Mouse (Mus musculus) intestine, postnatal 0 days (tissue): ENCODE measurements at regions not wholly inside any gene's neighbourhood (a gene's known extent, or its start where the extent isn't known, plus 50 kb on each side); places are given as distances from the start of the nearest gene placed in this dataset.

Experiments used
- ATAC-seq: fragments of 200-750 bp; cut with Nextera tagmentation; 2 replicates; pipeline ENCODE4 v1.8.0; 2017; ENCODE audit warnings: mild to moderate bottlenecking, moderate TSS enrichment, moderate library complexity
- H3K27ac ChIP-seq: fragments of 300-500 bp; sonication (generic); 2 replicates; pipeline ENCODE4 v1.5.1; 2014; ENCODE audit warnings: mild to moderate bottlenecking, low read depth, low read length, moderate library complexity
- H3K27me3 ChIP-seq: fragments of 300-500 bp; sonication (generic); replicated peaks from 2 replicates; pipeline ENCODE4 v1.6.1; 2014; ENCODE audit warnings: low read length, mixed read lengths; ENCODE audit not compliant: control insufficient read depth, insufficient read depth
- H3K36me3 ChIP-seq: fragments of 300-500 bp; sonication (generic); 2 replicates; pipeline ENCODE4 v1.6.1; 2014; ENCODE audit warnings: mild to moderate bottlenecking, moderate library complexity; ENCODE audit not compliant: control insufficient read depth, insufficient read depth
- H3K4me1 ChIP-seq: fragments of 300-500 bp; sonication (generic); replicated peaks from 2 replicates; pipeline ENCODE4 v1.6.1; 2014; ENCODE audit warnings: antibody characterized with exemption, low read length, mixed read lengths; ENCODE audit not compliant: control insufficient read depth, insufficient read depth
- H3K4me2 ChIP-seq: fragments of 300-500 bp; sonication (generic); replicated peaks from 2 replicates; pipeline ENCODE4 v1.6.1; 2014; ENCODE audit warnings: low read depth, mild to moderate bottlenecking, moderate library complexity
- H3K4me3 ChIP-seq: fragments of 300-500 bp; sonication (generic); 2 replicates; pipeline ENCODE4 v1.5.1; 2014; ENCODE audit warnings: low read depth, low read length
- H3K9ac ChIP-seq: fragments of 300-500 bp; sonication (generic); 2 replicates; pipeline ENCODE4 v1.6.1; 2014; ENCODE audit warnings: mild to moderate bottlenecking, low read depth, low read length
- H3K9me3 ChIP-seq: fragments of 300-500 bp; sonication (generic); 2 replicates; pipeline ENCODE4 v1.6.1; 2016; ENCODE audit warnings: mixed run types; ENCODE audit not compliant: control insufficient read depth
- CTCF ChIP-seq: sonication (generic); IDR thresholded peaks from 2 replicates; pipeline ENCODE4 v1.5.1; 2016; ENCODE audit warnings: low read depth, mild to moderate bottlenecking, control low read depth, antibody characterized with exemption, moderate library complexity
- WGBS: fragments of 180-500 bp; shearing (Covaris S2); extraction: QIAGEN DNeasy Blood & Tissue Kit; methylation state at CpG from one replicate; pipeline ENCODE4 v1.1.7; 2014; 5-methylcytosine and 5-hydroxymethylcytosine counted together

DNA sequence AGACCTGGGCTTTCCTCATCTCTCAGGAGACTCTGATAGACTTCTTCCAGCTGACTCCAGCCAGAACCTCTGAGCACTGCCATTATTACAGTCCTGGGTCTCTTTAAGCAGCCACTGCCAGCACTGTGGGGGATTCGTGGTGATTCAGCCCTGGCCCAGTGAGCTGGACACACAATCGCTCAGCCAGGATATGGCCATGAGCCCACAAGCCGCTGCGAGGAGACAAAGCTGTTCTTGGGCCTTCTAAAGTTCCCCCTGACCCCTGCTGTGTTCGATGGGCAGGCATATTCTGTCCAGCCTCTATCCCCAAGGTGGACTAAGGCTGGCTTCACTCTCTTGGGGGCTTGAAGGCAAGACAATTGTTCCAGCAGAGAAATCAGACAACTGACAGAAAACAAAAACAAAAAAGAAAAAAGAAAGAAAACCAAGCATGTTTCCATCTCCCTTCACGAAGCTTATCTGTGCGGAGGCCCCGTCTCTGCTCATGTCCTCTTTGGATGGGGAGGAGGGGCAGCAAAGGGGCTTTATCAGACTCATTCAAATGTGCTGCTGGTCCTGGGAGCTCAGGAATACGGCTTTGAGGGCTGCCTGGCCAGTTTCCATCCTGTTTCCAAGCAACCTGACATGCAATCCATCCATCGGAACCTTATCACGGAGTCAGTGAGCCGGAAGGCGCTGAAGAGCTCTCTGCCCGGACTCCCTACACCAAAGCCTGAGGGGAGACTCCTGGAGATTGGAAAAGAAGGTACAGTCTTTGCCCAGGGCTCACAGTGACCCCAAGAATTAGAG lies 362.0 kb downstream of the Sox9 start:
- Histone ChIP-seq H3K36me3 (no peaks in the 10 kb centered on the region), H3K4me1 (0 out of 2 replicates have a peak, but pooled peaks cover 7% of the 10 kb centered on the region), H3K4me3 (no peak overlapping the region), H3K27ac (no peak overlapping the region), H3K4me2 (no peak overlapping the region), H3K9me3 (no peaks in the 10 kb centered on the region), H3K27me3 (no peaks in the 10 kb centered on the region), H3K9ac (no peak overlapping the region)
- TF ChIP-seq CTCF, result no peak
- 42% methylated on average over 14 of the region's 14 CpGs for WGBS
- ATAC-seq, result no peak

DNA sequence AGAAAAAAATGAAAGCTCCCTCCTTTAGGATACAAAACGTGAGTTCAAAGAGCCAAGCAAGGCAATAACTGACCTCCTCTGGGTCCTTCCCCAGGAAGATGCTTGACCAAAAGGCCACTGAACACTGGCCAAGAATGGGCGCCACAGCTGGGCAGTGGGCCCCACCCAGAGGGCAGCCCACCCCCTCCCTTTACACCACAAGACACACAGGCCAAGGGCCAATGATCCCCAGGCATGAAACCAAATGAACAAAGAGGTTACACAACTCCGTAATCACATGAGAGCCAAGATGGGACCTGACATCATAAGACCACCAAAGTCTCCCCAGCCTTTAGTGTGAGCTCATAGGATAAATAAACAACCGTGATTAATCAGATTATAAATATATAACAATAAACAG lies 363.7 kb downstream of the Sox9 start:
- 81% methylated on average over 4 of the region's 4 CpGs for WGBS

DNA sequence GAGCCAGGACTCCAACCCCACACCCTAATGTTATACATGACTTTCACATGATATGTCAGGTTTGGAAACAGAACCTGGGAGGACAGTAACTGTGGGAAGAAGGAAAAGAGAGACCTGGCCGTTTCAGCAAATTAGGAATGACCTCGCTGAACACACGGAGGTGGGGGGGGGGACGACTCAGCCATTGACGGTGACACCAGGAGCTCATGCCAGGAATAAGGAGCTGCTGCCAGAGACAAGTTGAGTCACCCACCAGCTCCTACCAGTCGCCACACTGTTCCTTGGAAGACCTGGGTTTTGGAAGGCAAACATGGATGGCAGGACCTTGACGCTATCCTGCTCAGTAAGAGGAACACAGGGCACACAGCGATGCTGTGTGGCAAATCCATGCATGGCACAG lies 364.7 kb downstream of the Sox9 start:
- ATAC-seq, result no peak
- Histone ChIP-seq H3K4me3 (no peak overlapping the region), H3K27me3 (no peaks in the 10 kb centered on the region), H3K9ac (no peak overlapping the region), H3K27ac (no peak overlapping the region), H3K9me3 (no peaks in the 10 kb centered on the region), H3K4me1 (0 out of 2 replicates have a peak, but pooled peaks cover 7% of the 10 kb centered on the region), H3K36me3 (no peaks in the 10 kb centered on the region), H3K4me2 (no peak overlapping the region)
- 81% methylated on average over 8 of the region's 8 CpGs for WGBS
- no peak for TF ChIP-seq CTCF

More for the DNA sequence above, 363.7 kb downstream of the Sox9 start:
- Histone ChIP-seq H3K4me3 (no peak overlapping the region), H3K36me3 (no peaks in the 10 kb centered on the region), H3K27me3 (no peaks in the 10 kb centered on the region), H3K4me1 (0 out of 2 replicates have a peak, but pooled peaks cover 7% of the 10 kb centered on the region), H3K27ac (no peak overlapping the region), H3K4me2 (no peak overlapping the region), H3K9me3 (no peaks in the 10 kb centered on the region), H3K9ac (no peak overlapping the region)
- no peak for TF ChIP-seq CTCF
- ATAC-seq, result no peak

DNA sequence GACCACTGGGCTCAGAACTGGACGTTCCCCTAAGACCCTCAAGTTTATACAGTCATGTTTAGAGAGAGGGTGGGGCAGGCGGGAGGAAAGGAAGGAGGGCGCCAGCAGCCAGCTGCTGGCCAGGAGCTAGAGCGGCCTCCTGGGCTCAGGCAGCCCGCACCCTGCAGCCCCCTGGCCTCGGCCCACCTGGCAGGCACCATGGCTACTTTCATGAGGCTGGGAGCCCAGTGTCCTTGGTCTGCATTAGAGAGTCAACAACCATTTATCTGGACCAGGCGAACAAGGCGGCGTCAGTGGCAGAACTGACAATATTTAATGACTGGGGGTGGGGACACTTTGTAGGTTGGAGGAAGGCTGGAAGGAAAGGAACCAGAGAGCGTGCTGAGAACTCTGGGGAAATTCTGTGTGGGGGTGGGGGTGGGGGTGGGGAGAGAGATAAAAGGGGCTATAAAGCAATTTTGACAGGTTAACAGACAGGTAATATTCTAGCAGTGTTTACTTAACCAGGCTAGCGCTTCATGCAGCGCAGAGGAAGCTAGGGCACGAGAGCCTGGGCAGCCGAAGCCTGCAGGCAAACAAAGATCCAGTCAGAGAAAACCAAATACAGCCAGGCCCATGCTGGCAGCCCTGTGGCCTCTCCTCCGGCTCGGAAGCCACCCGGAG lies 365.6 kb downstream of the Sox9 start:
- 27% methylated on average over 17 of the region's 17 CpGs for WGBS
- TF ChIP-seq CTCF, result no peak
- 0 out of 2 replicates have a peak overlapping the region, but pooled peaks have one; percentile 7 for H3K4me3 ChIP-seq

DNA sequence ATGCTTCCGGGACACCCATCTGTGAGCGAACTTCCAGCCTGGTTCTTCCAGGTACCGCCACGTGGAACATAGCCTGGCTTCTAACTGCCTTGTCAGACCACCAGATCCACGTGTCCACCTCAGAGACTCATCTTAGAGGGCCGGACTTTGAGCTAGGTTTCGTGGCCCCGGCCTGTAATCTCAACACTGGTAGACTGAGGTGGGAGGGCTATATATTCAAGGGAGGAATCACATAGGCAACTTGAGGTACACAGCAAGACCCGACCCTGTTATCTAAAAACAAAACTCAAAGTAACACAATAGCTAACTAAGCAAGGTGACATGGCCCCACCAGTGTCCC lies 366.1 kb downstream of the Sox9 start:
- H3K9me3 ChIP-seq, result no peaks in the 10 kb centered on the region
- H3K27me3 ChIP-seq, result no peaks in the 10 kb centered on the region
- 0 out of 2 replicates have a peak overlapping the region, but pooled peaks have one; percentile 7 for H3K4me3 ChIP-seq
- 0 out of 2 replicates have a peak, but pooled peaks cover 7% of the 10 kb centered on the region for H3K4me1 ChIP-seq
- no peak for ATAC-seq
- 39% methylated on average over 9 of the region's 9 CpGs for WGBS
- no peaks in the 10 kb centered on the region for H3K36me3 ChIP-seq
- TF ChIP-seq CTCF, result no peak
- H3K27ac ChIP-seq, result 0 out of 2 replicates have a peak overlapping the region, but pooled peaks have one; percentile 16
- H3K9ac ChIP-seq, result 0 out of 2 replicates have a peak overlapping the region, but pooled peaks have one; percentile 37
- H3K4me2 ChIP-seq, result peak overlapping the region; percentile 54

More for the DNA sequence above, 365.6 kb downstream of the Sox9 start:
- Histone ChIP-seq H3K27ac (0 out of 2 replicates have a peak overlapping the region, but pooled peaks have one; percentile 16), H3K9ac (0 out of 2 replicates have a peak overlapping the region, but pooled peaks have one; percentile 37), H3K27me3 (no peaks in the 10 kb centered on the region), H3K4me2 (peak overlapping the region; percentile 54), H3K36me3 (no peaks in the 10 kb centered on the region), H3K4me1 (0 out of 2 replicates have a peak, but pooled peaks cover 5% of the 10 kb centered on the region), H3K9me3 (no peaks in the 10 kb centered on the region)
- peak; percentile 82 for ATAC-seq

DNA sequence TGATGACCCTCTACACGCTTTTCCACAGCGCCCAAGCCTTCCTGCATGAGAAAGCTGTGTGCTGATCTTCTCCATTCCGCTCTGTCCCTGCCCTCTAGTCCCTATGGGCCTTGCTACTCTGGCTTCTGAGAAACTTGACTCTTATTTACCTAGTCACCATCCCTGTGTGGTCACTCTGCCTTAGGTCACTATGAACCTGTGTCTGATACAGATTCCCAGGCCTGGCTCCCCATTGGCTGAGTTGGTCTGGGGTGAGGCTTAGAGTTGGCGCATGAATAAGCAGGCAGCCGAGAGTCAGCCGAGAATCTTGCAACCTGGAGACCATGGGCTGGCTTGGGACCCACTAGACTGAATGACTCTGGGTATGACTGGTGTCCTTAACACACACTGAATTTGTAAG lies 373.5 kb downstream of the Sox9 start:
- no peak for ATAC-seq
- Histone ChIP-seq H3K4me2 (no peak overlapping the region), H3K4me1 (peaks cover 3% of the 10 kb centered on the region; the same call in 1 of the 2 replicates), H3K27me3 (no peaks in the 10 kb centered on the region), H3K36me3 (no peaks in the 10 kb centered on the region), H3K4me3 (no peak overlapping the region), H3K9ac (no peak overlapping the region), H3K27ac (no peak overlapping the region), H3K9me3 (no peaks in the 10 kb centered on the region)
- 92% methylated on average over 6 of the region's 6 CpGs for WGBS
- no peak for TF ChIP-seq CTCF
